Mouse (Mus musculus): ENCODE measurements at regions not wholly inside any gene's neighbourhood (a gene's known extent, or its start where the extent isn't known, plus 50 kb on each side); places are given as distances from the start of the nearest gene placed in this dataset.

DNA sequence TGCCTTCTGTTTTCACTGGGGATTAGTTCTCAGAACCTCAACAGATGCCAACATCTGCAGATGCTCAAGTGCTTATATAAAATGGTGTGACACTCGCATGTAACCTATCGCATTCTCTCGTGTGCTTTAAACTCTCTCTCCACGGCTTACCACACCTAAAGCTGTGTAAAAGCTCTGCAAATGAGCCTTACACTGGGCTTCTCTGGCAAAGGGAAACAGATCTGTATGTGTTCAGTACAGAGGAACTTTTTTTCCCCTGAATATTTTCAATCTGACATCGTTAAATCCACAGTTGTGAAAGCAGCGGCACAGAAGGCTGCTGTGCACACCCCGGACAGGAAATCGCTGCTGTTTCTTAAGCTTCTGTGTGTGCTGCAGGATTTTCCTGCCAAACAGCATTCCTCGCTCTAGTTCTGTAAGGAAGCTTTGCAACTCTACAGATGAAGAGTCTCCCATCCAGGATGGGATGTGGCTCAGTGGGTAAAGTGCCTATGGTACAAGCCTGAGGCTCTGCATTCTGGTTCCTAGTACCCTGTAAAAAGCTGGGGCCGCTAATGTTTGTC lies 206.3 kb downstream of the Sox11 start:
- no peak for TF ChIP-seq EP300 (IDR thresholded peaks at IDR 0.05; ENCODE audit: low read depth)
- TF ChIP-seq CTCF (IDR thresholded peaks at IDR 0.05; ENCODE audit: low read depth): no peak
